Mouse (Mus musculus) embryo, embryonic 11.5 days (tissue): ENCODE results near the gene Ripply1.

Experiments used
- DNase-seq: peaks from one replicate; pipeline ENCODE4 v3.0.0-alpha.2; 2012; ENCODE audit warnings: low read depth, low spot score

Ripply1 gene

GRCm38 (mm10) chrX:139782278-139783044, at the start of gene Ripply1:
TSS of gene Ripply1 (minus strand) at chrX:139782353.
- DNase-seq: no peak

- no peak for DNase-seq
Observed at GRCm38 (mm10) chrX:139828363-139829092, 46.4 kb upstream of the Ripply1 start.

GRCm38 (mm10) chrX:139826926-139827325, 44.8 kb upstream of the Ripply1 start:
- DNase-seq: no peak

- no peak for DNase-seq
Observed at GRCm38 (mm10) chrX:139825402-139825801, 43.2 kb upstream of the Ripply1 start.

- no peak for DNase-seq
Observed at GRCm38 (mm10) chrX:139815201-139815600, 33.0 kb upstream of the Ripply1 start.

GRCm38 (mm10) chrX:139814018-139814635, 32.0 kb upstream of the Ripply1 start:
- DNase-seq: no peak

- no peak for DNase-seq
Observed at GRCm38 (mm10) chrX:139813299-139814002, 31.3 kb upstream of the Ripply1 start.

- DNase-seq: no peak
Observed at GRCm38 (mm10) chrX:139812636-139813298, 30.6 kb upstream of the Ripply1 start.

- no peak for DNase-seq
Observed at GRCm38 (mm10) chrX:139808501-139808900, 26.3 kb upstream of the Ripply1 start.

- no peak for DNase-seq
Observed at GRCm38 (mm10) chrX:139808085-139808484, 25.9 kb upstream of the Ripply1 start.

- no peak for DNase-seq
Observed at GRCm38 (mm10) chrX:139807391-139807790, 25.2 kb upstream of the Ripply1 start.

GRCm38 (mm10) chrX:139805918-139806317, 23.8 kb upstream of the Ripply1 start:
- DNase-seq: no peak

- DNase-seq: no peak
Observed at GRCm38 (mm10) chrX:139803028-139803427, 20.9 kb upstream of the Ripply1 start.

- no peak for DNase-seq
Observed at GRCm38 (mm10) chrX:139800406-139800878, 18.3 kb upstream of the Ripply1 start, which contains the start of gene Cldn2. TSS of gene Cldn2 (plus strand) at chrX:139800828.

- DNase-seq: no peak
Observed at GRCm38 (mm10) chrX:139799953-139800352, 17.8 kb upstream of the Ripply1 start.

GRCm38 (mm10) chrX:139797875-139798274, 15.7 kb upstream of the Ripply1 start:
- no peak for DNase-seq

GRCm38 (mm10) chrX:139796037-139796436, 13.9 kb upstream of the Ripply1 start:
- no peak for DNase-seq

- no peak for DNase-seq
Observed at GRCm38 (mm10) chrX:139794072-139794845, 12.1 kb upstream of the Ripply1 start.

GRCm38 (mm10) chrX:139785764-139786163, 3.6 kb upstream of the Ripply1 start:
- no peak for DNase-seq

GRCm38 (mm10) chrX:139783045-139783422, 881 bp upstream of the Ripply1 start:
- no peak for DNase-seq
